Mouse (Mus musculus): ENCODE data around the gene Abcg8.

DNA sequence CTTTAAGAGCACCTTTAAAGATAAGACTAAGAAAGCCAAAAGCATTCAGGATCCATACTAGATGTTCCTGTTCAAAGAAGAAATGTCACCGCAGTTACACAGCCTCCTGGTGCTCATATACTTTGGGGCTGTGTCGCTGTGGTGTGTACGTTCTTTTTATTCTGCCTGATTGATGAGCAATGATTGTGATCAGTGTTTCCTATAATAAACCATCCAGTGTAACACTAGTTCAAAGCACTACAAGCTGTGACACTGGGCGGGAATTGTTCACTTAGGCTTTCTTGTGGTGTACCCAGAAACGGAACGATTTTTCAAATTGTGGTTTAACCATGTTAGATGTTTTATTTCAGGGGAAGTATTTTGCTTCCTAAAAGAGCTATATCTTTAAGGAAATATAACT lies 44.3 kb upstream of the Abcg8 start:
- TF ChIP-seq USF1 (IDR thresholded peaks at IDR 0.05; ENCODE audit: low read depth) (no peak), CEBPB (IDR thresholded peaks at IDR 0.05; ENCODE audit: insufficient read depth, poor library complexity, severe bottlenecking) (no peak), POLR2AphosphoS2 (IDR thresholded peaks at IDR 0.05; ENCODE audit: insufficient read length, low read depth) (no peak), MAX (IDR thresholded peaks at IDR 0.05; ENCODE audit: low read depth) (no peak), POLR2A (IDR thresholded peaks at IDR 0.05; ENCODE audit: insufficient read length, low read depth) (no peak), MYOG (IDR thresholded peaks at IDR 0.05; ENCODE audit: control insufficient read depth in 1 of 3, insufficient read depth in 1 of 3, insufficient read length in 2 of 3, low read depth in 2 of 3) (no peak)

All from myocyte (in vitro differentiated cells).